Mouse (Mus musculus) forebrain, embryonic 11.5 days (tissue): ENCODE measurements around the gene Grm8. TPM values are rescaled to one million over a fixed set of nuclear protein-coding genes. Genes with fewer than 3 reads are reported as not detected.

ENCODE experiments used
- ATAC-seq: fragments of 200-750 bp; cut with Nextera tagmentation; replicated peaks from 2 replicates; pipeline ENCODE4 v1.8.0; 2017; ENCODE audit warnings: moderate TSS enrichment; ENCODE audit not compliant: low FRiP score
- DNase-seq: peaks from one replicate; pipeline ENCODE4 v3.0.0-alpha.2; 2017; ENCODE audit warnings: low spot score
- H3K27ac ChIP-seq: fragments of 300-500 bp; sonication (generic); 2 replicates; pipeline ENCODE4 v1.5.1; 2014; ENCODE audit warnings: low read depth, low read length
- H3K27me3 ChIP-seq: fragments of 300-500 bp; sonication (generic); 2 replicates; pipeline ENCODE4 v1.6.1; 2014; ENCODE audit warnings: mild to moderate bottlenecking, low read length, mixed read lengths; ENCODE audit not compliant: control insufficient read depth, insufficient read depth
- H3K36me3 ChIP-seq: fragments of 300-500 bp; sonication (generic); 2 replicates; pipeline ENCODE4 v1.6.1; 2014; ENCODE audit warnings: mild to moderate bottlenecking, low read length, moderate library complexity, mixed read lengths; ENCODE audit not compliant: control insufficient read depth, insufficient read depth
- H3K4me1 ChIP-seq: fragments of 300-500 bp; sonication (generic); replicated peaks from 2 replicates; pipeline ENCODE4 v1.6.1; 2014; ENCODE audit warnings: low read length, mixed read lengths; ENCODE audit not compliant: control insufficient read depth, insufficient read depth
- H3K4me2 ChIP-seq: fragments of 300-500 bp; sonication (generic); 2 replicates; pipeline ENCODE4 v1.6.1; 2014; ENCODE audit warnings: low read depth, mild to moderate bottlenecking, low read length, moderate library complexity, mixed read lengths; ENCODE audit not compliant: severe bottlenecking
- H3K4me3 ChIP-seq: fragments of 300-500 bp; sonication (generic); 2 replicates; pipeline ENCODE4 v1.5.1; 2014; ENCODE audit warnings: low read depth, low read length
- H3K9ac ChIP-seq: fragments of 300-500 bp; sonication (generic); 2 replicates; pipeline ENCODE4 v1.6.1; 2014; ENCODE audit warnings: low read length
- H3K9me3 ChIP-seq: fragments of 300-500 bp; sonication (generic); 2 replicates; pipeline ENCODE4 v1.6.1; 2016; ENCODE audit warnings: low read length, mixed read lengths; ENCODE audit not compliant: control insufficient read depth
- WGBS: fragments of 180-500 bp; shearing (Covaris S2); extraction: QIAGEN DNeasy Blood & Tissue Kit; methylation state at CpG from one replicate; pipeline ENCODE4 v1.1.7; 2014; 5-methylcytosine and 5-hydroxymethylcytosine counted together
- polyA plus RNA-seq: library from polyadenylated mRNA; unstranded; fragments of >200 nt; fragmentation: Nextera tagmentation; extraction: Ambion mirVana; gene quantifications from 2 replicates; pipeline ENCODE4 v1.2.1, GENCODE M21; 2014

Grm8 gene
- polyA plus RNA-seq, 1 experiment from 2014 or later: 1.4 TPM

DNA sequence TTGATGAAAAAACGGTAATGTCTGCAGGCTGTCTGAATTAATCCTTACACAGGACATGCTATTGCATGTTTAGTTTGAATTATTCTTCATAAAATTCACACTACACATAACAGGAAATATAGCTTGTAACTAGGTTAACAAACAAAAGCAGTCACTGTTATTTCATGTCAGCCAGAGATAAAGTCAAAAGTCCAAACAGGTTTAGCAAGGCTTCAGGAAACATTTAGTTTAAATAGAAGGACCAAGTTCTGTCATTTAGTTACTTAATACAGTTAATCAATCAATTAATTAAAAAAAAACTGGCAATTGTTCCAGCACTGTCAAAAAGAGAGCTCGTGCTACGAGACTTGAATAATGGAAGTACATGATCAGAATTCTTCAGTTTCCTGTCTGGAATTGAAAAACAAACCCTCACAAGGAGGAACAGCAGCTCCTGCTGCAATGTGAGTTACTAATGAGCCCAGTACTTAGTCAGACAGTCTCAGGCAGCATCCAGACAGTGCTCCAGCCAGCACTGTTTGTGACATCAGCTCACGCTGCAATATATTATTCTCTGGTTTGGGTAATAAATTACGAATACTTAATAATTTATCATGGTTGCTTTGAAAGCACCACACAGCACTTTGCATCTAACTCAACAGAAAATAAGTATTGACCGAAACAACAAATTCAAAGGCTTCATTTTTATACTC is 334.0 kb downstream of the Grm8 start:
- Histone ChIP-seq H3K4me1 (no peaks in the 10 kb centered on the region), H3K27me3 (no peaks in the 10 kb centered on the region), H3K36me3 (no peaks in the 10 kb centered on the region), H3K27ac (no peak overlapping the region), H3K4me3 (no peak overlapping the region), H3K9ac (no peak overlapping the region), H3K4me2 (no peak overlapping the region), H3K9me3 (no peaks in the 10 kb centered on the region)
- 80% methylated on average over 6 of the region's 6 CpGs for WGBS
- ATAC-seq (no peak), DNase-seq (no peak)

DNA sequence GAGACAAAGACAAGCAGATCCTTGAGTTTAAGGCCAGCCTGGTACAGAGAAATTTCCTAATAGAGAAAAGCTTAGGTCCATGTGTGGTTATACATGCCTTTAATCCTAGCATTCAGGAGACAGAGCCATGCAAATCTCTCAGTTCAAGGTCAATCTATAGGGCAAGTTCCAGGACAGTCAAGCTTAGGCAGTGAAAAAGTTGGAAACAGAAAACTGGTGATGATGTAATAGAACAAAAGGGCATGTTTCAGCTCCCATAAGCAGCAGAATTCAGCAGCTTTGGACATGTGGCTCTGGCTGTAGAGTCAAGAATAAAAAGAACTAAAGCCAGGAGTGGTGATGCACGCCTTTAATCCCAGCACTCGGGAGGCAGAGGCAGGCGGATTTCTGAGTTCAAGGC is 336.2 kb downstream of the Grm8 start:
- H3K36me3 ChIP-seq: no peaks in the 10 kb centered on the region
- no peaks in the 10 kb centered on the region for H3K27me3 ChIP-seq
- no peak for DNase-seq
- no peak overlapping the region for H3K4me2 ChIP-seq
- no peak for ATAC-seq
- no peak overlapping the region for H3K27ac ChIP-seq
- no peak overlapping the region for H3K9ac ChIP-seq
- H3K4me3 ChIP-seq: no peak overlapping the region
- no peaks in the 10 kb centered on the region for H3K9me3 ChIP-seq
- H3K4me1 ChIP-seq: no peaks in the 10 kb centered on the region
- 94% methylated on average over 3 of the region's 3 CpGs for WGBS

DNA sequence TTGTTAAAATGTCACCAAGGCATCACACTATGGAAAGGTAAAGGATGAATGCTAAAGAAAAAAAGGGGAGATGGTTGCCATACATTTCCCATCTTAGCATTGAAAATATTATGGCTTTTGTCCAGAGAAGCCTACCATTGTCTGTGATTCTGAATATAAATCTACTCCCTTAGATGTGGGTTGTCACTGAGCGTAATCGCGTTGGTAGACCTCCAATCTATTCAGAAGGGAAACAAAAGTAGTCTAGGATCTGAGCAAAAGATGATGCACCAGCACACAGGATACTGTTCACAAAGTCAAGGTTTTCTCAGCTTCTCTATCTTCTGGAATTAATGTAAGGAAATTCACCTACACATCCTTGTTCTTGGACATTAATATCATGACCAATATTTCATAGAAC is 345.4 kb downstream of the Grm8 start:
- H3K27ac ChIP-seq: no peak overlapping the region
- DNase-seq (no peak), ATAC-seq (no peak)
- 96% methylated on average over 3 of the region's 3 CpGs for WGBS
- no peak overlapping the region for H3K4me3 ChIP-seq
- no peak overlapping the region for H3K9ac ChIP-seq
- no peaks in the 10 kb centered on the region for H3K9me3 ChIP-seq
- no peak overlapping the region for H3K4me2 ChIP-seq
- no peaks in the 10 kb centered on the region for H3K36me3 ChIP-seq
- no peaks in the 10 kb centered on the region for H3K27me3 ChIP-seq
- H3K4me1 ChIP-seq: no peaks in the 10 kb centered on the region

DNA sequence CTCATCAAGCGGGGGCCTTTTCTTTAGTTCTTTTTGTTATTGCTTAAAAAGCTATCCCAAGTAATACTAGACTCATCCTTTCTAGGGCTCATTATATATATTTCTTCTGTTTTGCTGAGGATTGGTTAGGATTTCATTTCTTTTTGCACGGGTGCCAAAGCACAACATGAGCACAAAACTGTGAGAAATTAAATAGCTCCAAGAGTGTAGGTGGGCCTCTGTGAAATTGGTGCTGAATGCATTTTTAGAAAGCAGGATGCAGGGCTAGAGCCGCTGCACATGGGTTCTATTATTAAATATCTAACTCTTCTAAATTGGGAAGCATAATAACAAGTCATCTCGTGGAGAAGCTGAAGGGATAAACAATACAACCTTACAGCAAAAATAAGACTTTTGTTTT is 345.8 kb downstream of the Grm8 start:
- Histone ChIP-seq H3K4me3 (no peak overlapping the region), H3K9me3 (no peaks in the 10 kb centered on the region), H3K27me3 (no peaks in the 10 kb centered on the region), H3K4me2 (no peak overlapping the region), H3K27ac (no peak overlapping the region), H3K9ac (no peak overlapping the region), H3K4me1 (no peaks in the 10 kb centered on the region), H3K36me3 (no peaks in the 10 kb centered on the region)
- ATAC-seq (no peak), DNase-seq (no peak)
- 78% methylated on average over 4 of the region's 4 CpGs for WGBS

DNA sequence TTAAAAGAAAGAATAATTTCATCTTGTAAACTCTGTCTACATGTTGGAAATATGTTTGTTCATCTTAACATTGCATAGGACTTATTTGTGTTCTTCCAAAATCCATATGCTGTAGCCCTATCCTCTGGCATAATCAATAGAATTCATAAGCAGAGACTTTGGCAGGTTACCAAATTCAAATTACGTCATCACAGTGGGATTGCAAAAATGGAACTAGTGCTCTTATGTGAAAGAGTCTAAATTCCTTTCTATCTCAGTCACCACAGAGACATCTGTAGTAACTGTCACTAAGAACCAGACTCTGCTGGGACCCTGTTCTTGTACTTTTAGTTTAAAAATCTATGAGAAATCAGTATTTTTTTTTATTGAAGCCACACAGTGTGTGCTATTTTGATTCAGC is 352.7 kb downstream of the Grm8 start:
- H3K27me3 ChIP-seq: no peaks in the 10 kb centered on the region
- no peak overlapping the region for H3K9ac ChIP-seq
- WGBS: 84% methylated on average over 1 of the region's 1 CpGs
- no peak overlapping the region for H3K27ac ChIP-seq
- H3K9me3 ChIP-seq: no peaks in the 10 kb centered on the region
- no peaks in the 10 kb centered on the region for H3K4me1 ChIP-seq
- ATAC-seq (no peak), DNase-seq (no peak)
- H3K36me3 ChIP-seq: no peaks in the 10 kb centered on the region
- H3K4me2 ChIP-seq: no peak overlapping the region
- H3K4me3 ChIP-seq: no peak overlapping the region

DNA sequence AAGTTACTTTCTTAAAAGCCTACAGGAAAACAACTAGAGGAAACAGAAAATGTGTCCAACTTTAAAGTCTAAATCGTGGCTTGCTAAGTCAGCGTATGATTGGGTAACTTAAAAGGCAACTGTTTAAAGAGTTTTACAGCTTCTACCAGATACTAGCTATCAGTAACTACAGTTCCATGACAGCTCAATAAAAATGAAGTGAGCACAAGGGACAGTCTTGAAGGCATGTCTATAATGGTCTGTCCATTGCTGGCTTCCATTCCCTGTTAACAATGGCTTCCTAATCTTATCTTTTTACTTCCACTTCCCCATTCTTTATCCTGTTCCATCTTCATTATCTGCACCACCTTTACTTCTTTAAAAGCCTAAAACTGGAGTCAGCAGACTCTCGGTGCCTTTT is 353.6 kb downstream of the Grm8 start:
- no peak overlapping the region for H3K4me3 ChIP-seq
- no peaks in the 10 kb centered on the region for H3K36me3 ChIP-seq
- H3K4me2 ChIP-seq: no peak overlapping the region
- no peaks in the 10 kb centered on the region for H3K27me3 ChIP-seq
- H3K9ac ChIP-seq: no peak overlapping the region
- 80% methylated on average over 3 of the region's 3 CpGs for WGBS
- ATAC-seq (no peak), DNase-seq (no peak)
- no peaks in the 10 kb centered on the region for H3K4me1 ChIP-seq
- no peak overlapping the region for H3K27ac ChIP-seq
- no peaks in the 10 kb centered on the region for H3K9me3 ChIP-seq

DNA sequence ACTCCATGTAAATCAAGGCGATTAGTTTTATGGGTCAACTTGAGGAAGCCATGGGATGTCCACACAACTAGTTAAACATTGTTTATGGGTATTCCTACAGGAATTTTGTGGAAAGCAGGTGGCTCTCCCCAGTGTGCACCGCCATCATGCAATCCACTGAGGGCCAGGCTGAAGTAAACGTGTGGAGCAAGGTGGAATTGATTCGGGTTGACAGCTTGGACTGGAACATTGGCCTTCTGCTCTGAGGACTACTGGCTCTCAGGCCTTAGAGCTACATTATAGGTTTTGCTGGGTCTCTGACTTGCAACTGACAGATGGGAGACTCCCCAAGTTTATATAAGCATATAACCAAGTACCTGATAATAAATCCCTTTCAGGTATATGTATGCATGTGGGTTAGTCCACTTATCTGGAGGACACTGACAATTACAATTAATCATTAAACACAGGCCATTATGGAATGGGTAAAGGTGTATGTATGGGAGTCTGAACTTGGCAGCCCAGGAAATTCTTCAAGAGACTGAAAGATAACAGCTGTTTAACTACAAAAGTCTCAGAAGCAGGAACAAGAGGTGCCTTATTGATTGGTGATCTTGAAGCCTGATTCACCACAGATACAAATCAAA is 359.2 kb downstream of the Grm8 start:
- Histone ChIP-seq H3K4me2 (no peak overlapping the region), H3K9me3 (no peaks in the 10 kb centered on the region), H3K36me3 (no peaks in the 10 kb centered on the region), H3K4me1 (no peaks in the 10 kb centered on the region), H3K27ac (no peak overlapping the region), H3K9ac (no peak overlapping the region), H3K27me3 (no peaks in the 10 kb centered on the region), H3K4me3 (no peak overlapping the region)
- ATAC-seq: no peak
- DNase-seq: no peak
- 86% methylated on average over 4 of the region's 4 CpGs for WGBS

DNA sequence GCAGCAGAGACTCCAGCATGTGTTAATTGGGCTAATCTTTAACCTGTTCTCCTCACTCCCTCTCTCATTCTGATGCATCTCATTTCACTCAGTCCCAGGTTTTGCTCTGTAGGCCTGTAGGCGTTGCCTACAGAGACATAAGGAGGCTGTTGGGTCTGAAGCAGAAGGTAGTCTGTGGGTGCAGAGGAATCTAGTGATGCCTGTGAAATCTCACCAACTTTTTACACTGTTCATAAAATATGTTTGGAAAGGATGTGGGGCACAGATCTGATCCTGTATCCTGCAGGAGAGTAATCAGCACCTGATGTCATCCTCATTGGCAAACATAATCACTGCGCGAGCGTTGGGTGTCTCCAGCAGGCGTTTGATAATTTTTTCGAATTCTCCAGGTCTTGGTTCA is 372.9 kb downstream of the Grm8 start:
- no peak for ATAC-seq
- H3K27ac ChIP-seq: no peak overlapping the region

DNA sequence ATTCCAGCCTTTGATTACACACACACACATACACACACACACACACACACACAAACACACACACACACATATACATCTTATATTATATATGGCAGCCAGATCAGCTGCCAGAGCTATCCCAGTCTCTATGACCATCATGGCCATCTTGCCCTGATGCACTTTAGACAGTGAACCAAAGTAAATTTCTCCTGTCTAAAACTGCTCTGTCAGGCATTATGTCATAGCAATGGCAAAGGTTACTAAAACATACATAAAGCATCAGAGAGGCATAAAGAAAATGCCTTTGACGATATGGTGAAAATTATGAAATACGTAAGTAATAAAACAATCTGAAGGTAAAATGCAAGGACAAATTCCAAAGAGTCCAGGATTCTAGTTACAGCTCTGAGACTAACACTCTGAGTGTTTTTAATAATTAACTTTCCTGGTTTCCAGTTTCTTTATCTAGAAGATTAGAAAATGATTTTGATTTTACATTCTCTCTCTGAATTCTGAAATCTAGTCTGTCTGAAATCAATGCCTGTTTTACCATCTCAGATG is 381.6 kb downstream of the Grm8 start:
- Histone ChIP-seq H3K9me3 (no peaks in the 10 kb centered on the region), H3K27me3 (no peaks in the 10 kb centered on the region), H3K4me3 (no peak overlapping the region), H3K4me1 (no peaks in the 10 kb centered on the region), H3K9ac (no peak overlapping the region), H3K27ac (no peak overlapping the region), H3K4me2 (no peak overlapping the region), H3K36me3 (no peaks in the 10 kb centered on the region)
- ATAC-seq: no peak
- 94% methylated on average over 2 of the region's 2 CpGs for WGBS
- no peak for DNase-seq

More for the DNA sequence above, 372.9 kb downstream of the Grm8 start:
- no peaks in the 10 kb centered on the region for H3K27me3 ChIP-seq
- no peaks in the 10 kb centered on the region for H3K4me1 ChIP-seq
- H3K9ac ChIP-seq: no peak overlapping the region
- H3K36me3 ChIP-seq: no peaks in the 10 kb centered on the region
- WGBS: 94% methylated on average over 6 of the region's 6 CpGs
- DNase-seq: no peak
- no peaks in the 10 kb centered on the region for H3K9me3 ChIP-seq
- H3K4me3 ChIP-seq: no peak overlapping the region
- H3K4me2 ChIP-seq: no peak overlapping the region
